Mouse (Mus musculus) macrophage (primary cell): ENCODE results near the gene Jup. TPM values are rescaled to one million over a fixed set of nuclear protein-coding genes. Genes with fewer than 3 reads are reported as not detected.

Experiments used
- polyA plus RNA-seq: library from polyadenylated mRNA; stranded (reverse); fragments of 250-400 nt; gene quantifications from 3 replicates; pipeline ENCODE4 v1.2.4, GENCODE M21; 2018; ENCODE audit warnings: inconsistent platforms

Jup gene
- polyA plus RNA-seq, 1 experiment from 2014 or later, result 3.1 TPM

Other genes with a start within 250 kb of the Jup start
- gene Krt19, start 249.1 kb downstream of the Jup start, polyA plus RNA-seq, result not detected in 3 replicates
- gene Krt9, start 204.5 kb downstream of the Jup start, polyA plus RNA-seq, result not detected in 3 replicates
- gene Krt14, start 190.2 kb downstream of the Jup start, polyA plus RNA-seq, result not detected in 3 replicates
- not detected in 3 replicates for gene Krt16, start 148.9 kb downstream of the Jup start, polyA plus RNA-seq
- not detected in 3 replicates for gene Krt17, start 136.7 kb downstream of the Jup start, polyA plus RNA-seq
- not detected in 3 replicates for gene Krt42, start 127.9 kb downstream of the Jup start, polyA plus RNA-seq
- 204 to 466 TPM (median 355 TPM) in 3 replicates for gene Eif1, start 77.9 kb downstream of the Jup start, polyA plus RNA-seq
- not detected in 3 replicates for gene Gast, start 63.4 kb downstream of the Jup start, polyA plus RNA-seq
- gene Hap1, start 41.6 kb downstream of the Jup start, polyA plus RNA-seq, result 0.36 to 0.81 TPM in 2 of 3 replicates, not detected in the other
- gene P3h4, start 17.1 kb upstream of the Jup start, polyA plus RNA-seq, result 0.10 TPM in 1 of 3 replicates, not detected in the others
- not detected in 3 replicates for gene Fkbp10, start 17.9 kb upstream of the Jup start, polyA plus RNA-seq
- 10.7 to 17.3 TPM (median 13.4 TPM) in 3 replicates for gene Nt5c3b, start 44.0 kb upstream of the Jup start, polyA plus RNA-seq
- gene Klhl10, start 44.2 kb upstream of the Jup start, polyA plus RNA-seq, result 0.07 TPM in 1 of 3 replicates, not detected in the others
- gene Klhl11, start 75.0 kb upstream of the Jup start, polyA plus RNA-seq, result 2.1 to 4.8 TPM (median 4.6 TPM) in 3 replicates
- gene Acly, start 130.2 kb upstream of the Jup start, polyA plus RNA-seq, result 70.4 to 111 TPM (median 89.5 TPM) in 3 replicates
- gene Ttc25, start 147.8 kb upstream of the Jup start, polyA plus RNA-seq, result 0.11 to 0.12 TPM in 2 of 3 replicates, not detected in the other
- gene Cnp, start 177.1 kb upstream of the Jup start, polyA plus RNA-seq, result 26.5 to 58.0 TPM (median 47.3 TPM) in 3 replicates
- gene Nkiras2, start 221.5 kb upstream of the Jup start, polyA plus RNA-seq, result 44.7 to 60.7 TPM (median 47.9 TPM) in 3 replicates
- 134 to 172 TPM (median 137 TPM) in 3 replicates for gene Dnajc7, start 222.4 kb upstream of the Jup start, polyA plus RNA-seq